Mouse (Mus musculus) brain, embryonic 14.5 days (tissue): Measurements from ENCODE around the gene Faf1.

Experiments used
- CTCF ChIP-seq: fragments of 200-500 bp; IDR thresholded peaks from 2 replicates; pipeline ENCODE4 v1.5.1; 2012; ENCODE audit warnings: inconsistent platforms, mild to moderate bottlenecking, moderate library complexity, borderline replicate concordance; ENCODE audit not compliant: insufficient read depth, insufficient read length; ENCODE audit errors: extremely low read depth
- POLR2A ChIP-seq: fragments of 200-500 bp; IDR thresholded peaks from 2 replicates; pipeline ENCODE4 v1.6.1; 2012; ENCODE audit warnings: mild to moderate bottlenecking, inconsistent platforms, borderline replicate concordance; ENCODE audit not compliant: poor library complexity, insufficient read depth, insufficient read length, severe bottlenecking; ENCODE audit errors: extremely low read depth

DNA sequence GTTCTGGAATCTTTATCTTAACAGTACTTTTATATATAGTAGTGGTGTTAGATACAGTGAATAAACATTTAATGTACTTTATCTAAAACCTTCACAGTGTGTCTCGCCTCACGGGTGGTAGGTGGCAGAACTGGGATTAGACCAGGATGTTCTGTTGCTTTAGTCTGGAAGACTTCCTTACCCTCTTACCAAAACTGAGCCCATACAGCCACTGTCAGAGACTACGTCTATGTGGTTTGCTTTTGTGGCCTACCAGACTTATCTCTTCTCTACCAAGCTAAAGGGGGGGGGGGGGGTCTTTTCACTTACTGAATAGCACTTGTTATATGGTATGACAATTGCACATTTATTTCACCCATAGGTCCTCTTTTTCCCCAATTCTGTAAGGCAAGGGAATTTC is 181.5 kb downstream of the Faf1 start:
- no peak for TF ChIP-seq CTCF
- TF ChIP-seq POLR2A: no peak
